Mouse (Mus musculus): Measurements from ENCODE around the gene Dnah12. TPM values are rescaled to one million over a fixed set of nuclear protein-coding genes. Genes with fewer than 3 reads are reported as not detected.

The Dnah12 gene
- total and polyA plus RNA-seq, 2 experiments from 2014 or later: 0.14 to 0.63 TPM

- ATAC-seq: no peak
- Histone ChIP-seq H3K9ac (replicated peaks; ENCODE audit: low read length) (no peak overlapping the region), H3K4me1 (ENCODE audit: insufficient read depth, low read length) (no peaks in the 10 kb centered on the region), H3K27me3 (ENCODE audit: insufficient read depth, low read length) (no peaks in the 10 kb centered on the region), H3K4me2 (ENCODE audit: low read depth, low read length) (no peak overlapping the region), H3K36me3 (ENCODE audit: insufficient read depth, low read length) (peaks cover 12% of the 10 kb centered on the region; the same call in 1 of the 2 replicates), H3K27ac (no peak overlapping the region), H3K4me3 (ENCODE audit: low read length) (no peak overlapping the region), H3K9me3 (ENCODE audit: low read length) (no peaks in the 10 kb centered on the region)
- TF ChIP-seq CTCF (IDR thresholded peaks at IDR 0.05; ENCODE audit: low read depth): no peak
- no peak for DNase-seq (ENCODE audit: low spot score)
- WGBS: 97% methylated on average over 3 of the region's 3 CpGs
These were observed 226.2 kb downstream of the Dnah12 start for GRCm38 (mm10) chr14:26919310-26919709.

- no peak overlapping the region for H3K9ac ChIP-seq (replicated peaks; ENCODE audit: low read length)
- H3K4me1 ChIP-seq (ENCODE audit: insufficient read depth, low read length): no peaks in the 10 kb centered on the region
- no peak overlapping the region for H3K27ac ChIP-seq
- H3K9me3 ChIP-seq (ENCODE audit: low read length): no peaks in the 10 kb centered on the region
- DNase-seq (ENCODE audit: low spot score) (no peak), ATAC-seq (no peak)
- no peaks in the 10 kb centered on the region for H3K27me3 ChIP-seq (ENCODE audit: insufficient read depth, low read length)
- no peak for TF ChIP-seq CTCF (IDR thresholded peaks at IDR 0.05; ENCODE audit: low read depth)
- H3K36me3 ChIP-seq (ENCODE audit: insufficient read depth, low read length): peaks cover 30% of the 10 kb centered on the region
- no peak overlapping the region for H3K4me2 ChIP-seq (ENCODE audit: low read depth, low read length)
- WGBS: 93% methylated on average over 5 of the region's 5 CpGs
- no peak overlapping the region for H3K4me3 ChIP-seq (ENCODE audit: low read length)
These were observed 230.8 kb downstream of the Dnah12 start for GRCm38 (mm10) chr14:26923702-26924421.

- H3K27ac ChIP-seq: no peak overlapping the region
- ATAC-seq (no peak), DNase-seq (ENCODE audit: low spot score) (no peak)
- peaks cover 6% of the 10 kb centered on the region for H3K36me3 ChIP-seq (ENCODE audit: insufficient read depth, low read length)
- 82% methylated on average over 3 of the region's 3 CpGs for WGBS
- H3K4me3 ChIP-seq (ENCODE audit: low read length): no peak overlapping the region
- no peak overlapping the region for H3K4me2 ChIP-seq (ENCODE audit: low read depth, low read length)
- no peaks in the 10 kb centered on the region for H3K4me1 ChIP-seq (ENCODE audit: insufficient read depth, low read length)
- no peaks in the 10 kb centered on the region for H3K9me3 ChIP-seq (ENCODE audit: low read length)
- no peak overlapping the region for H3K9ac ChIP-seq (replicated peaks; ENCODE audit: low read length)
- no peak for TF ChIP-seq CTCF (IDR thresholded peaks at IDR 0.05; ENCODE audit: low read depth)
- no peaks in the 10 kb centered on the region for H3K27me3 ChIP-seq (ENCODE audit: insufficient read depth, low read length)
These were observed 241.8 kb downstream of the Dnah12 start for GRCm38 (mm10) chr14:26934891-26935290.

GRCm38 (mm10) chr14:26935558-26935957 is 242.5 kb downstream of the Dnah12 start:
- H3K9me3 ChIP-seq (ENCODE audit: low read length): no peaks in the 10 kb centered on the region
- no peak for DNase-seq (ENCODE audit: low spot score)
- 93% methylated on average over 4 of the region's 4 CpGs for WGBS
- H3K4me3 ChIP-seq (ENCODE audit: low read length): no peak overlapping the region
- no peaks in the 10 kb centered on the region for H3K4me1 ChIP-seq (ENCODE audit: insufficient read depth, low read length)
- no peak for ATAC-seq
- H3K27ac ChIP-seq: no peak overlapping the region
- peaks cover 6% of the 10 kb centered on the region for H3K36me3 ChIP-seq (ENCODE audit: insufficient read depth, low read length)
- H3K27me3 ChIP-seq (ENCODE audit: insufficient read depth, low read length): no peaks in the 10 kb centered on the region
- TF ChIP-seq CTCF (IDR thresholded peaks at IDR 0.05; ENCODE audit: low read depth): no peak
- no peak overlapping the region for H3K4me2 ChIP-seq (ENCODE audit: low read depth, low read length)
- H3K9ac ChIP-seq (replicated peaks; ENCODE audit: low read length): no peak overlapping the region

Small RNA genes lying within 50 kb of the gene (microRNA-seq; reads per million reads assigned to microRNA genes)
- 0 to 0.72 reads per million in 2 experiments for gene Mir7672

Other genes with a start within 250 kb of the Dnah12 start
- gene Slmap, start 158.3 kb upstream of the Dnah12 start, total RNA-seq (2014; rRNA removed): 16.1 and 17.1 TPM in 2 replicates
- 11.3 and 11.7 TPM in 2 replicates for gene Slmap, start 158.3 kb upstream of the Dnah12 start, polyA plus RNA-seq (2015; fragmentation: Nextera tagmentation; extraction: Ambion mirVana)
- 23.8 and 33.8 TPM in 2 replicates for gene Dennd6a, start 119.4 kb upstream of the Dnah12 start, total RNA-seq (2014; rRNA removed)
- gene Dennd6a, start 119.4 kb upstream of the Dnah12 start, polyA plus RNA-seq (2015; fragmentation: Nextera tagmentation; extraction: Ambion mirVana): 13.7 and 14.9 TPM in 2 replicates
- 111 and 119 TPM in 2 replicates for gene Arf4, start 55.2 kb upstream of the Dnah12 start, total RNA-seq (2014; rRNA removed)
- 385 and 395 TPM in 2 replicates for gene Arf4, start 55.2 kb upstream of the Dnah12 start, polyA plus RNA-seq (2015; fragmentation: Nextera tagmentation; extraction: Ambion mirVana)
- 14.1 and 15.2 TPM in 2 replicates for gene Pde12, start 23.4 kb upstream of the Dnah12 start, total RNA-seq (2014; rRNA removed)
- 9.5 TPM in 2 replicates for gene Pde12, start 23.4 kb upstream of the Dnah12 start, polyA plus RNA-seq (2015; fragmentation: Nextera tagmentation; extraction: Ambion mirVana)
- gene Asb14, start 201.3 kb downstream of the Dnah12 start, total RNA-seq (2014; rRNA removed): not detected in 2 replicates
- gene Asb14, start 201.3 kb downstream of the Dnah12 start, polyA plus RNA-seq (2015; fragmentation: Nextera tagmentation; extraction: Ambion mirVana): 0.13 and 0.29 TPM in 2 replicates

Data from hindbrain, postnatal 0 days (tissue).